ENCODE assay signal across 10 mouse cellular contexts in the genomic region with DNA sequence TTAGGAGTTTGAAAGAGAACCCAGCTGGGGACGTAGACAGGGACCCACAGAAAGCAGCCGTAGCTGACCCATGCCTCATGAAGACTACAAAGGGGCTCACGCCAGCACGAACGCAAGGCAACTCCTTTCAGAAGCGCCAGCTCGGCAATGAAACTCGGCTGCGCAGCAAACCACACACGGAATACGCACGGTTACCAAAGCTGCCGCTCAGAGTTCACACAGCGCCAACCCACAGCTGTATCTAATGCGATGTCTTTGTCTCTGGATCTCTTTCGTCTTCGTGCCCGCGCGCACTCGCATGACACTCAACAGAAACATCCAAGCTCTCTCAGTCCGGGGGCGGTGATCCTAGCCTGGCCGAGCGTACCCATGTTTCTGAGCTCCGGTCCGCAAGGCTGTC. TPM values are rescaled to one million over a fixed set of nuclear protein-coding genes. Genes with fewer than 3 reads are reported as not detected.
DNase-seq lines count a peak whose midpoint lies in the region; ATAC-seq and TF ChIP-seq lines count a peak whose summit lies in the region.
"Had no signal": no experiment of that assay in that cellular context is flagged by ENCODE, and none has a peak within 500 bp of the region (broad histone marks: within the 10 kb centered on the region; RNA-seq: fewer than 3 reads in every experiment).

No protein-coding gene starts in this region.

- TF ChIP-seq CTCF in ES-Bruce4 (IDR thresholded peaks at IDR 0.05; ENCODE audit: low read depth, low read length), result no peak

- TF ChIP-seq EP300 in ES-Bruce4 (IDR thresholded peaks at IDR 0.05; ENCODE audit: insufficient read depth, low read depth, low read length), result no peak

- H3K4me3 ChIP-seq in heart, embryonic 10.5 days, result peak overlapping the region; percentile 49
- H3K4me3 ChIP-seq in ES-Bruce4 (ENCODE audit: low read depth, low read length), result peak overlapping the region; percentile 1; the same call in 1 of the 2 replicates
- peak overlapping the region; percentile 30 for H3K4me3 ChIP-seq in forebrain, embryonic 11.5 days (ENCODE audit: low read depth, low read length)
- peak overlapping the region; percentile 3; the same call in 1 of the 2 replicates for H3K4me3 ChIP-seq in limb, embryonic 15.5 days
- H3K4me3 ChIP-seq: erythroblast, embryonic 14.5 days had no signal

- no peak overlapping the region for H3K9ac ChIP-seq in ES-Bruce4 (ENCODE audit: low read depth, poor library complexity, severe bottlenecking)
- peak overlapping the region; percentile 41 for H3K9ac ChIP-seq in forebrain, embryonic 11.5 days (ENCODE audit: low read length)
- no peak overlapping the region for H3K9ac ChIP-seq in limb, embryonic 15.5 days
- H3K9ac ChIP-seq: liver, embryonic 14.5 days had no signal

- H3K27me3 ChIP-seq in heart, embryonic 10.5 days (ENCODE audit: insufficient read depth, poor library complexity, severe bottlenecking), result peaks cover 100% of the 10 kb centered on the region
- H3K27me3 ChIP-seq in ES-Bruce4 (ENCODE audit: control insufficient read depth, insufficient read depth, low read length, poor library complexity, severe bottlenecking), result peaks cover 22% of the 10 kb centered on the region
- H3K27me3 ChIP-seq in forebrain, embryonic 11.5 days (ENCODE audit: control insufficient read depth, insufficient read depth, low read length), result peaks cover 79% of the 10 kb centered on the region
- peaks cover 95% of the 10 kb centered on the region for H3K27me3 ChIP-seq in limb, embryonic 15.5 days

- H3K9me3 ChIP-seq in heart, embryonic 10.5 days, result no peaks in the 10 kb centered on the region
- H3K9me3 ChIP-seq in ES-Bruce4 (replicated peaks; ENCODE audit: control insufficient read depth, insufficient read depth, low read length, poor library complexity, severe bottlenecking), result no peaks in the 10 kb centered on the region
- H3K9me3 ChIP-seq in forebrain, embryonic 11.5 days (ENCODE audit: control insufficient read depth, low read length), result no peaks in the 10 kb centered on the region
- no peaks in the 10 kb centered on the region for H3K9me3 ChIP-seq in limb, embryonic 15.5 days

- H3K4me2 ChIP-seq in forebrain, embryonic 11.5 days (ENCODE audit: low read depth, low read length, severe bottlenecking), result peak overlapping the region; percentile 8; the same call in 1 of the 2 replicates
- no peak overlapping the region for H3K4me2 ChIP-seq in limb, embryonic 15.5 days

- no peak for DNase-seq in heart, embryonic 10.5 days (ENCODE audit: low spot score)
- DNase-seq in heart, postnatal 10 days, result no peak
- DNase-seq in forebrain, embryonic 11.5 days (ENCODE audit: low spot score), result no peak
- no peak for DNase-seq in gastrocnemius, postnatal 10 days
- DNase-seq in layer of hippocampus, postnatal 10 days (ENCODE audit: low spot score in 2 of 2), result no peak
- DNase-seq in gastrocnemius, postnatal 14 days, result no peak

- no peak overlapping the region for H3K27ac ChIP-seq in heart, embryonic 10.5 days
- no peak overlapping the region for H3K27ac ChIP-seq in ES-Bruce4 (ENCODE audit: insufficient read depth, low read length)
- H3K27ac ChIP-seq in forebrain, embryonic 11.5 days (ENCODE audit: low read depth, low read length), result peak overlapping the region; percentile 41; the same call in 1 of the 2 replicates
- H3K27ac ChIP-seq in limb, embryonic 15.5 days, result no peak overlapping the region
- H3K27ac ChIP-seq: liver, embryonic 14.5 days had no signal

- intact Hi-C loops in heart, postnatal 10 days (cut with DNase I), result no loop called here
- intact Hi-C loops in gastrocnemius, postnatal 14 days (cut with DNase I; ENCODE audit: low total_unique reads), result no loop called here

- ATAC-seq in forebrain, embryonic 11.5 days (replicated peaks; ENCODE audit: low FRiP score), result no peak
- no peak for ATAC-seq in limb, embryonic 15.5 days (ENCODE audit: insufficient number of reproducible peaks, low FRiP score, low TSS enrichment, low read depth)

- no peaks in the 10 kb centered on the region for H3K36me3 ChIP-seq in heart, embryonic 10.5 days
- no peaks in the 10 kb centered on the region for H3K36me3 ChIP-seq in ES-Bruce4 (ENCODE audit: control insufficient read depth, insufficient read depth, low read length, poor library complexity, severe bottlenecking)
- H3K36me3 ChIP-seq in forebrain, embryonic 11.5 days (ENCODE audit: control insufficient read depth, insufficient read depth, low read length), result no peaks in the 10 kb centered on the region
- no peaks in the 10 kb centered on the region for H3K36me3 ChIP-seq in limb, embryonic 15.5 days

- 1% methylated on average over 27 of the region's 27 CpGs for WGBS in heart, embryonic 10.5 days
- WGBS in forebrain, embryonic 11.5 days, result under 1% methylated on average over 27 of the region's 27 CpGs
- whole genome bisulfite sequencing in limb, embryonic 15.5 days, result under 1% methylated on average over 27 of the region's 27 CpGs

- H3K4me1 ChIP-seq in heart, embryonic 10.5 days, result peaks cover 45% of the 10 kb centered on the region
- H3K4me1 ChIP-seq in ES-Bruce4 (ENCODE audit: control insufficient read depth, insufficient read depth, low read length), result no peaks in the 10 kb centered on the region
- peaks cover 13% of the 10 kb centered on the region; the same call in 1 of the 2 replicates for H3K4me1 ChIP-seq in forebrain, embryonic 11.5 days (replicated peaks; ENCODE audit: control insufficient read depth, insufficient read depth, low read length)
- peaks cover 29% of the 10 kb centered on the region for H3K4me1 ChIP-seq in limb, embryonic 15.5 days

- no peak for TF ChIP-seq POLR2A in ES-Bruce4 (IDR thresholded peaks at IDR 0.05; ENCODE audit: insufficient read depth, low read length)

RNA-seq across cellular contexts. Expression of a gene that starts 0.9 kb away (rescaled TPM):
- polyA plus RNA-seq in heart, embryonic 10.5 days (2016; fragmentation: Nextera tagmentation; extraction: Ambion mirVana), result not detected in 2 replicates
- not detected for total RNA-seq in heart, postnatal 10 days (2021)
- polyA plus RNA-seq in ES-Bruce4 (2011; ENCODE audit: insufficient read depth, insufficient read length, low read depth, missing spikeins), result not detected in 2 replicates
- polyA plus RNA-seq in forebrain, embryonic 11.5 days (2014; fragmentation: Nextera tagmentation; extraction: Ambion mirVana), result 1.9 and 2.5 TPM in 2 replicates
- not detected in 2 replicates for polyA plus RNA-seq in limb, embryonic 15.5 days (2015; fragmentation: Nextera tagmentation; extraction: Ambion mirVana)
- total RNA-seq in gastrocnemius, postnatal 10 days (2021), result under 1 TPM in 1 of 2 experiments, not detected in 1; 0.11 TPM
- 10 to 100 TPM; 60.0 to 68.6 TPM for total RNA-seq in layer of hippocampus, postnatal 10 days (2021)
- total RNA-seq in gastrocnemius, postnatal 14 days (2021), result not detected
- polyA plus RNA-seq: erythroblast, embryonic 14.5 days had no signal

RNA-seq across cellular contexts. Expression of a gene that starts 15.0 kb away (rescaled TPM):
- polyA plus RNA-seq in heart, embryonic 10.5 days (2016; fragmentation: Nextera tagmentation; extraction: Ambion mirVana), result 8.5 and 12.7 TPM in 2 replicates
- total RNA-seq in heart, postnatal 10 days (2021), result 1 to 10 TPM; 7.5 to 8.2 TPM
- polyA plus RNA-seq in ES-Bruce4 (2011; ENCODE audit: insufficient read depth, insufficient read length, low read depth, missing spikeins), result 12.5 and 12.8 TPM in 2 replicates
- 20.6 and 20.7 TPM in 2 replicates for polyA plus RNA-seq in forebrain, embryonic 11.5 days (2014; fragmentation: Nextera tagmentation; extraction: Ambion mirVana)
- polyA plus RNA-seq in limb, embryonic 15.5 days (2015; fragmentation: Nextera tagmentation; extraction: Ambion mirVana), result 7.2 and 10.2 TPM in 2 replicates
- 1 to 10 TPM; 4.1 to 6.2 TPM for total RNA-seq in gastrocnemius, postnatal 10 days (2021)
- total RNA-seq in layer of hippocampus, postnatal 10 days (2021), result 10 to 100 TPM; 10.3 to 11.9 TPM
- total RNA-seq in gastrocnemius, postnatal 14 days (2021), result 1 to 10 TPM; 3.2 to 4.1 TPM

RNA-seq across cellular contexts. Expression of a gene that starts 55.5 kb away (rescaled TPM):
- 4.1 and 4.7 TPM in 2 replicates for polyA plus RNA-seq in heart, embryonic 10.5 days (2016; fragmentation: Nextera tagmentation; extraction: Ambion mirVana)
- 10 to 100 TPM; 18.3 to 22.1 TPM for total RNA-seq in heart, postnatal 10 days (2021)
- polyA plus RNA-seq in ES-Bruce4 (2011; ENCODE audit: insufficient read depth, insufficient read length, low read depth, missing spikeins), result 3.2 and 3.7 TPM in 2 replicates
- polyA plus RNA-seq in forebrain, embryonic 11.5 days (2014; fragmentation: Nextera tagmentation; extraction: Ambion mirVana), result 2.8 TPM in 2 replicates
- polyA plus RNA-seq in limb, embryonic 15.5 days (2015; fragmentation: Nextera tagmentation; extraction: Ambion mirVana), result 4.1 and 4.3 TPM in 2 replicates
- 1 to 10 TPM; 8.3 to 9.0 TPM for total RNA-seq in gastrocnemius, postnatal 10 days (2021)
- 10 to 100 TPM; 63.1 to 68.0 TPM for total RNA-seq in layer of hippocampus, postnatal 10 days (2021)
- 1 to 10 TPM; 7.5 to 8.8 TPM for total RNA-seq in gastrocnemius, postnatal 14 days (2021)

Comparison
In these comparisons a context has a peak if more than half of its experiments do, and no peak if none do; other contexts are left out.
1. RNA of a gene that starts 0.9 kb away (total RNA-seq): 60.0 to 68.6 TPM in layer of hippocampus, postnatal 10 days; 0.11 TPM in gastrocnemius, postnatal 10 days, not detected in gastrocnemius, postnatal 14 days and not detected in heart, postnatal 10 days; every median in the first group is over 10 times any median in the second.
2. Peak in every context shown above with its lines, with median percentiles within 50 percentile points of each other: H3K4me3 ChIP-seq.